Mouse (Mus musculus): ENCODE measurements around the gene Ppp4r1.

The Ppp4r1 gene

GRCm38 (mm10) chr17:65782551-65783141 is at the start of gene Ppp4r1:
Gene Ppp4r1 (plus strand): TSS chr17:65782573.
- peak; percentile 87 for DNase-seq (ENCODE audit: low spot score in 2 of 2)

- DNase-seq (ENCODE audit: low spot score in 2 of 2) = no peak
These were observed 49.7 kb upstream of the Ppp4r1 start for GRCm38 (mm10) chr17:65732666-65733065.

- no peak for DNase-seq (ENCODE audit: low spot score in 2 of 2)
These were observed 47.3 kb upstream of the Ppp4r1 start for GRCm38 (mm10) chr17:65735088-65735487.

GRCm38 (mm10) chr17:65737175-65737574 is 45.2 kb upstream of the Ppp4r1 start:
- DNase-seq (ENCODE audit: low spot score in 2 of 2) = no peak

- no peak for DNase-seq (ENCODE audit: low spot score in 2 of 2)
These were observed 44.8 kb upstream of the Ppp4r1 start for GRCm38 (mm10) chr17:65737622-65738021.

GRCm38 (mm10) chr17:65739874-65740725 is 42.3 kb upstream of the Ppp4r1 start:
- no peak for DNase-seq (ENCODE audit: low spot score in 2 of 2)

- no peak for DNase-seq (ENCODE audit: low spot score in 2 of 2)
These were observed 40.8 kb upstream of the Ppp4r1 start for GRCm38 (mm10) chr17:65741565-65741964.

- no peak for DNase-seq (ENCODE audit: low spot score in 2 of 2)
These were observed 40.0 kb upstream of the Ppp4r1 start for GRCm38 (mm10) chr17:65742245-65742905.

GRCm38 (mm10) chr17:65742969-65743368 is 39.4 kb upstream of the Ppp4r1 start:
- DNase-seq (ENCODE audit: low spot score in 2 of 2) = no peak

- DNase-seq (ENCODE audit: low spot score in 2 of 2) = no peak
These were observed 38.6 kb upstream of the Ppp4r1 start for GRCm38 (mm10) chr17:65743664-65744330.

GRCm38 (mm10) chr17:65746314-65746713 is 36.1 kb upstream of the Ppp4r1 start:
- no peak for DNase-seq (ENCODE audit: low spot score in 2 of 2)

- no peak for DNase-seq (ENCODE audit: low spot score in 2 of 2)
These were observed 33.4 kb upstream of the Ppp4r1 start for GRCm38 (mm10) chr17:65748997-65749396.

GRCm38 (mm10) chr17:65749803-65750202 is 32.6 kb upstream of the Ppp4r1 start:
- DNase-seq (ENCODE audit: low spot score in 2 of 2) = no peak

- DNase-seq (ENCODE audit: low spot score in 2 of 2) = no peak
These were observed 32.1 kb upstream of the Ppp4r1 start for GRCm38 (mm10) chr17:65750301-65750700.

GRCm38 (mm10) chr17:65753130-65753529 is 29.2 kb upstream of the Ppp4r1 start:
- no peak for DNase-seq (ENCODE audit: low spot score in 2 of 2)

GRCm38 (mm10) chr17:65755857-65756256 is 26.5 kb upstream of the Ppp4r1 start:
- no peak for DNase-seq (ENCODE audit: low spot score in 2 of 2)

GRCm38 (mm10) chr17:65757150-65757549 is 25.2 kb upstream of the Ppp4r1 start:
- no peak for DNase-seq (ENCODE audit: low spot score in 2 of 2)

GRCm38 (mm10) chr17:65763221-65763620 is 19.2 kb upstream of the Ppp4r1 start:
- no peak for DNase-seq (ENCODE audit: low spot score in 2 of 2)

- DNase-seq (ENCODE audit: low spot score in 2 of 2) = peak; percentile 63 to 80
These were observed 13.9 kb upstream of the Ppp4r1 start for GRCm38 (mm10) chr17:65768486-65768885.

GRCm38 (mm10) chr17:65770982-65771915 is 11.1 kb upstream of the Ppp4r1 start:
- no peak for DNase-seq (ENCODE audit: low spot score in 2 of 2)
